24 mouse cellular contexts compared by ENCODE assay signal in the genomic region with DNA sequence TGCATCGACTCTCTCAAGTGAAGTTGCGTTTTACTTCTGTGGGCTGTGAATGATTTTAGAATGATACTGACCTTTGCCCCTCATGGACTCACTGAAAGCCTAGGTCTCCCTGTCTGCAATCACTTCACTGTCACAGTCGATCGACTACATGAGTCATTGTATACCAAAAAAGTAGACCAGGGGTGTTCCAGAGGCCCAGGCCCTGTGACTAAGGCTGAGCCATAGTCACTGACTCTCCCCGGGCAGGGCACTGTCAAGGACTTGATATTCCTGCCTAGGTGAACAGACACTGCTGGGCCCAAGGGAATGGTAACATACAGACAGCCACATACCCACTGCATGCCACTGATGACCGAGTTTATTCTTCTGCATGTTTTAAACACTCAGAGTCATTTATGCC.
A peak's percentile ranks its signal among the peaks of the same experiment; 100 is the strongest.
DNase-seq lines count a peak whose midpoint lies in the region; ATAC-seq lines count a peak whose summit lies in the region.
"Had no signal": no experiment of that assay in that cellular context is flagged by ENCODE, and none has a peak within 500 bp of the region (broad histone marks: within the 10 kb centered on the region; RNA-seq: fewer than 3 reads in every experiment).

No protein-coding gene starts in this region.

- H3K4me2 ChIP-seq in kidney, embryonic 16.5 days (replicated peaks; ENCODE audit: low read depth, low read length), result no peak overlapping the region
- no peak overlapping the region for H3K4me2 ChIP-seq in hindbrain, embryonic 11.5 days (replicated peaks; ENCODE audit: low read depth, low read length)
- H3K4me2 ChIP-seq in forebrain, embryonic 14.5 days (ENCODE audit: low read length), result no peak overlapping the region
- H3K4me2 ChIP-seq: forebrain, embryonic 12.5 days; heart, embryonic 13.5 days; hindbrain, embryonic 15.5 days; liver, embryonic 15.5 days; midbrain, embryonic 12.5 days; neural tube, embryonic 12.5 days had no signal

- H3K36me3 ChIP-seq in kidney, embryonic 16.5 days (ENCODE audit: insufficient read depth, low read length), result no peaks in the 10 kb centered on the region
- H3K36me3 ChIP-seq in hindbrain, embryonic 11.5 days (ENCODE audit: control insufficient read depth, insufficient read depth, low read length), result no peaks in the 10 kb centered on the region
- no peaks in the 10 kb centered on the region for H3K36me3 ChIP-seq in forebrain, embryonic 14.5 days (ENCODE audit: control insufficient read depth, insufficient read depth, low read length)
- H3K36me3 ChIP-seq: embryonic facial prominence, embryonic 10.5 days; forebrain, embryonic 12.5 days; heart, embryonic 13.5 days; hindbrain, embryonic 15.5 days; liver, embryonic 15.5 days; midbrain, embryonic 12.5 days; neural tube, embryonic 12.5 days had no signal

- no peak overlapping the region for H3K4me3 ChIP-seq in kidney, embryonic 16.5 days (ENCODE audit: low read length)
- H3K4me3 ChIP-seq in hindbrain, embryonic 11.5 days (ENCODE audit: low read depth, low read length), result no peak overlapping the region
- H3K4me3 ChIP-seq in forebrain, embryonic 14.5 days (ENCODE audit: low read depth, low read length), result no peak overlapping the region
- H3K4me3 ChIP-seq: embryonic facial prominence, embryonic 10.5 days; forebrain, embryonic 12.5 days; heart, embryonic 13.5 days; hindbrain, embryonic 15.5 days; layer of hippocampus, adult 2 months; liver, embryonic 15.5 days; midbrain, embryonic 12.5 days; neural tube, embryonic 12.5 days had no signal

- DNase-seq in kidney, postnatal 25 days, result no peak
- DNase-seq in 3T3-L1 (ENCODE audit: low read depth, low spot score) (peak; percentile 39), A20 (ENCODE audit: low read depth, low spot score) (peak; percentile 55)
- DNase-seq in adrenal gland, postnatal 14 days, result peak; percentile 43
- DNase-seq in hindbrain, embryonic 11.5 days (ENCODE audit: low spot score), result no peak
- no peak for DNase-seq in forebrain, embryonic 14.5 days (ENCODE audit: low spot score)
- DNase-seq: cerebellum, adult 2 months; gastrocnemius, postnatal 10 days; heart, adult 18-20 months; heart, postnatal 36 days; layer of hippocampus, postnatal 36 days; right cerebral cortex, adult 18-20 months; thymus, postnatal 36 days had no signal

- no peak overlapping the region for H3K9ac ChIP-seq in kidney, embryonic 16.5 days (replicated peaks; ENCODE audit: low read length)
- no peak overlapping the region for H3K9ac ChIP-seq in hindbrain, embryonic 11.5 days (ENCODE audit: low read depth, low read length)
- H3K9ac ChIP-seq in forebrain, embryonic 14.5 days (ENCODE audit: low read length), result no peak overlapping the region
- H3K9ac ChIP-seq: forebrain, embryonic 12.5 days; heart, embryonic 13.5 days; hindbrain, embryonic 15.5 days; liver, embryonic 15.5 days; midbrain, embryonic 12.5 days; neural tube, embryonic 12.5 days had no signal

- H3K4me1 ChIP-seq in kidney, embryonic 16.5 days (ENCODE audit: insufficient read depth, low read length), result 0 out of 2 replicates have a peak, but pooled peaks cover 6% of the 10 kb centered on the region
- peaks cover 2% of the 10 kb centered on the region; the same call in 1 of the 2 replicates for H3K4me1 ChIP-seq in hindbrain, embryonic 11.5 days (replicated peaks; ENCODE audit: control insufficient read depth, insufficient read depth, low read length)
- peaks cover 14% of the 10 kb centered on the region; the same call in 1 of the 2 replicates for H3K4me1 ChIP-seq in forebrain, embryonic 14.5 days (ENCODE audit: control insufficient read depth, insufficient read depth, low read length)
- H3K4me1 ChIP-seq: liver, embryonic 15.5 days had no signal

- peak; percentile 87 for ATAC-seq in kidney, embryonic 16.5 days (ENCODE audit: low FRiP score, low TSS enrichment)
- no peak for ATAC-seq in hindbrain, embryonic 11.5 days (ENCODE audit: low FRiP score)
- ATAC-seq in forebrain, embryonic 14.5 days, result no peak
- ATAC-seq: intestine, embryonic 16.5 days; lung, postnatal 0 days had no signal

- WGBS in kidney, embryonic 16.5 days, result 41% methylated on average over 6 of the region's 6 CpGs
- WGBS in hindbrain, embryonic 11.5 days, result 82% methylated on average over 6 of the region's 6 CpGs
- 94% methylated on average over 6 of the region's 6 CpGs for WGBS in forebrain, embryonic 14.5 days

- no peak overlapping the region; the same call in 1 of the 2 replicates for H3K27ac ChIP-seq in kidney, embryonic 16.5 days (ENCODE audit: low read length)
- no peak overlapping the region for H3K27ac ChIP-seq in hindbrain, embryonic 11.5 days (ENCODE audit: low read depth, low read length)
- H3K27ac ChIP-seq in forebrain, embryonic 14.5 days (ENCODE audit: low read depth, low read length), result no peak overlapping the region
- H3K27ac ChIP-seq: embryonic facial prominence, embryonic 10.5 days; forebrain, embryonic 12.5 days; heart, embryonic 13.5 days; hindbrain, embryonic 15.5 days; layer of hippocampus, adult 2 months; liver, embryonic 15.5 days; midbrain, embryonic 12.5 days; neural tube, embryonic 12.5 days had no signal

- no peaks in the 10 kb centered on the region for H3K9me3 ChIP-seq in kidney, embryonic 16.5 days (ENCODE audit: low read length)
- no peaks in the 10 kb centered on the region for H3K9me3 ChIP-seq in hindbrain, embryonic 11.5 days (ENCODE audit: control insufficient read depth, low read length)
- H3K9me3 ChIP-seq in forebrain, embryonic 14.5 days (replicated peaks; ENCODE audit: control insufficient read depth, low read length), result no peaks in the 10 kb centered on the region
- H3K9me3 ChIP-seq: embryonic facial prominence, embryonic 10.5 days; forebrain, embryonic 12.5 days; heart, embryonic 13.5 days; hindbrain, embryonic 15.5 days; liver, embryonic 15.5 days; midbrain, embryonic 12.5 days; neural tube, embryonic 12.5 days had no signal

- H3K27me3 ChIP-seq in kidney, embryonic 16.5 days (ENCODE audit: insufficient read depth, low read length), result no peaks in the 10 kb centered on the region
- no peaks in the 10 kb centered on the region for H3K27me3 ChIP-seq in hindbrain, embryonic 11.5 days (ENCODE audit: control insufficient read depth, insufficient read depth, low read length)
- H3K27me3 ChIP-seq in forebrain, embryonic 14.5 days (replicated peaks; ENCODE audit: control insufficient read depth, insufficient read depth, low read length), result no peaks in the 10 kb centered on the region
- H3K27me3 ChIP-seq: forebrain, embryonic 12.5 days; heart, embryonic 13.5 days; hindbrain, embryonic 15.5 days; liver, embryonic 15.5 days; midbrain, embryonic 12.5 days; neural tube, embryonic 12.5 days had no signal

Comparison
In these comparisons a context has a peak if more than half of its experiments do, and no peak if none do; other contexts are left out.
1. DNase-seq: peak in 3T3-L1 (single experiment), A20 (single experiment) and adrenal gland, postnatal 14 days (single experiment); none in kidney, postnatal 25 days (0 of 2), hindbrain, embryonic 11.5 days (single experiment) and forebrain, embryonic 14.5 days (single experiment).